Mouse (Mus musculus) urinary bladder, adult 2 months (tissue): ENCODE measurements at regions not wholly inside any gene's neighbourhood (a gene's known extent, or its start where the extent isn't known, plus 50 kb on each side); places are given as distances from the start of the nearest gene placed in this dataset.
"Not testable (repeated sequence)": the region's sequence is repeated elsewhere in the genome, so short reads cannot be mapped to it uniquely, and the experiment has no call there.

Experiments used
- DNase-seq: peaks from one replicate; pipeline ENCODE4 v3.0.0; 2022; ENCODE audit warnings: low spot score

- not testable (repeated sequence) for DNase-seq
These were observed 87.2 kb downstream of the Catsperg2 start for GRCm38 (mm10) chr7:29639591-29639990.

- no peak for DNase-seq
These were observed 83.9 kb upstream of the Sipa1l3 start for GRCm38 (mm10) chr7:29602356-29602755.

- no peak for DNase-seq
These were observed 82.9 kb upstream of the Sipa1l3 start for GRCm38 (mm10) chr7:29601337-29601736.

GRCm38 (mm10) chr7:29597291-29597690 lies 78.8 kb upstream of the Sipa1l3 start:
- peak; percentile 33 for DNase-seq

- DNase-seq: no peak
These were observed 59.7 kb upstream of the Sipa1l3 start for GRCm38 (mm10) chr7:29578128-29578527.

GRCm38 (mm10) chr7:29575606-29576005 lies 57.2 kb upstream of the Sipa1l3 start:
- no peak for DNase-seq
